Mouse (Mus musculus): ENCODE results near the gene Wfdc10.
"Not testable (repeated sequence)": the region's sequence is repeated elsewhere in the genome, so short reads cannot be mapped to it uniquely, and the experiment has no call there.

The Wfdc10 gene
- long read RNA-seq, experiment 1: 0 reads
- long read RNA-seq, experiment 2: 0 reads

GRCm38 (mm10) chr2:164655858-164656257 lies at the start of gene Wfdc10:
Gene Wfdc10 (plus strand): TSS chr2:164656046.
- intact Hi-C loops (cut with DNase I): loop anchor here (10.0 kb wide), 1 partner anchor 61 kb away; the partner anchor contains the start of gene Eppin

- intact Hi-C loops (cut with DNase I): no loop called here
Observed at GRCm38 (mm10) chr2:164608781-164609180, 47.1 kb upstream of the Wfdc10 start.

- intact Hi-C loops (cut with DNase I): not testable (repeated sequence)
Observed at GRCm38 (mm10) chr2:164613471-164613870, 42.4 kb upstream of the Wfdc10 start, which contains the start of the genes Wfdc6b and Wfdc8. Gene Wfdc6b (plus strand): TSS chr2:164613522. Gene Wfdc8 (minus strand): TSS chr2:164613626.

- intact Hi-C loops (cut with DNase I): no loop called here
Observed at GRCm38 (mm10) chr2:164615386-164615785, 40.5 kb upstream of the Wfdc10 start.

GRCm38 (mm10) chr2:164619050-164619449 lies 36.8 kb upstream of the Wfdc10 start:
- intact Hi-C loops (cut with DNase I): no loop called here

GRCm38 (mm10) chr2:164621775-164622174 lies 34.1 kb upstream of the Wfdc10 start:
- intact Hi-C loops (cut with DNase I): no loop called here

GRCm38 (mm10) chr2:164635266-164635665 lies 20.6 kb upstream of the Wfdc10 start:
- intact Hi-C loops (cut with DNase I): no loop called here

GRCm38 (mm10) chr2:164638696-164639095 lies 17.1 kb upstream of the Wfdc10 start, which contains the start of gene Wfdc16:
Gene Wfdc16 (minus strand): TSS chr2:164638796.
- intact Hi-C loops (cut with DNase I): no loop called here

GRCm38 (mm10) chr2:164641129-164641528 lies 14.7 kb upstream of the Wfdc10 start:
- intact Hi-C loops (cut with DNase I): no loop called here

- intact Hi-C loops (cut with DNase I): no loop called here
Observed at GRCm38 (mm10) chr2:164641881-164642673, 13.8 kb upstream of the Wfdc10 start.

- intact Hi-C loops (cut with DNase I): loop anchor here (10.0 kb wide), 1 partner anchor 62 kb away; the partner anchor contains the start of gene Eppin
Observed at GRCm38 (mm10) chr2:164656483-164656882, 637 bp downstream of the Wfdc10 start, which contains the start of gene Wfdc9. Gene Wfdc9 (minus strand): TSS chr2:164656583.

GRCm38 (mm10) chr2:164664851-164665250 lies 9.0 kb downstream of the Wfdc10 start:
- intact Hi-C loops (cut with DNase I): no loop called here

GRCm38 (mm10) chr2:164670261-164670660 lies 14.4 kb downstream of the Wfdc10 start:
- intact Hi-C loops (cut with DNase I): no loop called here

GRCm38 (mm10) chr2:164670938-164671337 lies 15.1 kb downstream of the Wfdc10 start:
- intact Hi-C loops (cut with DNase I): no loop called here

GRCm38 (mm10) chr2:164673987-164674386 lies 18.1 kb downstream of the Wfdc10 start, which contains the start of gene Wfdc11:
Gene Wfdc11 (minus strand): TSS chr2:164674087.
- intact Hi-C loops (cut with DNase I): no loop called here

- intact Hi-C loops (cut with DNase I): loop anchor here (5.0 kb wide), 1 partner anchor 51 kb away; no protein-coding TSS in a partner anchor
Observed at GRCm38 (mm10) chr2:164676103-164676502, 20.3 kb downstream of the Wfdc10 start.

GRCm38 (mm10) chr2:164676916-164677685 lies 21.3 kb downstream of the Wfdc10 start:
- intact Hi-C loops (cut with DNase I): loop anchor here (5.0 kb wide), 1 partner anchor 50 kb away; no protein-coding TSS in a partner anchor

GRCm38 (mm10) chr2:164678848-164679625 lies 23.2 kb downstream of the Wfdc10 start:
- intact Hi-C loops (cut with DNase I): loop anchor here (5.0 kb wide), 1 partner anchor 48 kb away; no protein-coding TSS in a partner anchor

- intact Hi-C loops (cut with DNase I): loop anchor here (5.0 kb wide), 1 partner anchor 47 kb away; no protein-coding TSS in a partner anchor
Observed at GRCm38 (mm10) chr2:164679906-164680305, 24.1 kb downstream of the Wfdc10 start.

- intact Hi-C loops (cut with DNase I): no loop called here
Observed at GRCm38 (mm10) chr2:164684807-164685206, 29.0 kb downstream of the Wfdc10 start, which contains the start of gene Wfdc13. Gene Wfdc13 (plus strand): TSS chr2:164685107.

Data from adrenal gland (tissue).